Mouse (Mus musculus): ENCODE results near the gene Rprd1b. TPM values are rescaled to one million over a fixed set of nuclear protein-coding genes. Genes with fewer than 3 reads are reported as not detected.
A peak's percentile ranks its signal among the peaks of the same experiment; 100 is the strongest.
"Not testable (repeated sequence)": the region's sequence is repeated elsewhere in the genome, so short reads cannot be mapped to it uniquely, and the experiment has no call there.

Gene Rprd1b
- total RNA-seq, 2 experiments from 2014 or later = 28.3 to 37.7 TPM

DNA sequence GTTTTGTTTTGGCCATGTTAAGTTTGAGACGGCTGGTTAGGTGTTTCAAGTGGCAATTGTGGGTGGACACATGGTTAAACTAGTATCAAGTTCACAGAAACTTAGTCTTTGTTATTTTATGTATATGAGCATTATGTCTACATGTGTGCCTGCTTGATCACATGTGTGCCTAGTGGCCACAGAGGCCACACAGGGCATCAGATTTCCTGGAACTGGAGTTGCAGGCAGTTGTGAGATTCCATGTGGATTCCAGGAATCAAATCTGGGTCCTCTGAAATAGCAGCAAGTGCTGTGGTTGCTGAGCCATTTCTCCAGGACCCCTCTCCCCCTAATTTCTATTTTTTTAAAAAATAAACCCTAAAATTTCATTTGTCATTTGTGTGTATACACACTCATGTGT, 11.4 kb downstream of the Rprd1b start:
- intact Hi-C loops (cut with DNase I) = loop anchor here (10.0 kb wide), 1 partner anchor 305 kb away; no protein-coding TSS in a partner anchor
- DNase-seq = no peak

DNA sequence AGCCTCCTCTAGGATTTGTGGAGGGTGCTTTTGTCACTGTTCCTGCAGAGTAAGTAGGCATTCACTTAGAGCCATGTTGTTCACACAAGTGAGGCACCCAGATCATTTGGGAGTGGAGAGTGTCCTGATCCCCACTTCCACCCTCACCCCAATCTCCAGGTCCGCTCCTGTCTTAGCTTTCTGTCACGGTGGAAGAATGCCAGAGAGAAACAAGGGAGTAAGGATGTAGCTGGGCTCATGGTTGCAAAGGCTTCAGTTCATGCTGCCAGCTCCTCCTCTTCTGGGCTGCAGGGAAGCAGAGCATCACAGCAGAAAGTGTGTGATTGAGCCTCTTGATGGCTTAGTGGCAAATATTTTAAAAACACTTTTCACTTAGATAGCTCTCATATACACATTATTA, 12.1 kb downstream of the Rprd1b start:
- DNase-seq = no peak
- intact Hi-C loops (cut with DNase I) = loop anchor here (10.0 kb wide), 1 partner anchor 304 kb away; no protein-coding TSS in a partner anchor

GRCm38 (mm10) chr2:158043504-158043903, 15.2 kb downstream of the Rprd1b start:
- no peak for DNase-seq
- intact Hi-C loops (cut with DNase I) = loop anchor here (10.0 kb wide), 1 partner anchor 301 kb away; no protein-coding TSS in a partner anchor

- intact Hi-C loops (cut with DNase I) = loop anchor here (2.0 to 10.0 kb wide), 2 partner anchors 101 to 299 kb away; partner anchors contain the start of gene Tgm2
- DNase-seq = no peak
Observed at GRCm38 (mm10) chr2:158046186-158046585, 17.9 kb downstream of the Rprd1b start.

DNA sequence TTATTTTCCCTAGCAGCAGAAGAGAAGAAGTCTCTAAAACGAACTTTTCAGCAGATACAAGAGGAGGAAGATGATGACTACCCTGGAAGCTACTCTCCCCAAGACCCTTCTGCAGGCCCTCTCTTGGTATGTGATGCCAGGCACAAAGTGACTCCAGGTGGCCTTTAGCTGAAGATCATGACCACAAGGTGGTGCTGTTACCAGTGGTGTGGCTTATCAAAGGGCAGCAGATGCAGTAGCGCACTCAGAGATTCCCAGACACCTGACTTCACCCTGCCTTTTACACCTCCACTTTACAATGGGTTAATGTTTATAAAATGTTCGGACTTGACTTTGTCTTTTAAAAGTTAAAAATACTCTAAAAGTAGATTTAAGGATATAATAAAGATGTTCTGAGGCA, 19.6 kb downstream of the Rprd1b start:
- intact Hi-C loops (cut with DNase I) = loop anchor here (1.0 to 10.0 kb wide), 3 partner anchors 99 to 297 kb away; partner anchors contain the start of gene Tgm2

DNA sequence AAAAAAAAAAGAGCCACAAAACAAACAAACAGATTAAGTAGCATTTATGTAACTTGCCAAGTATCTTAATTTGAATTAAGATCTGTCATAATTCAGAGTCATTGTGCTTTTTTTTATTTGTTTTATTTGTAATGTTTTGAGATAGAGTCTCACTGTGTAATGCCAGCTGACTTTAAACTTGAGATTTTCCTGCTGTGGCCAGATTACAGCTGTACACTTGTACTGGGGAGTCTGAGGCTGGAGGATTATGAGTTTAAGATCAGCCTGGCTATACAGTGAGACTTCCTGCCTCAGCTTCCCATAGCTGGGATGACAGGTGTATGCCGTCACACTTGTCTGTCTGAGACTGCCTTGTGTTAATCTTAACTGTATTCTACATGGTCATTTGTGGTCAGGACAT, 20.4 kb downstream of the Rprd1b start:
- intact Hi-C loops (cut with DNase I) = loop anchor here (1.0 to 10.0 kb wide), 2 partner anchors 156 to 296 kb away; no protein-coding TSS in a partner anchor

More for the DNA sequence above, 19.6 kb downstream of the Rprd1b start:
- peak; percentile 59 to 61 for DNase-seq

GRCm38 (mm10) chr2:158050116-158050515, 21.8 kb downstream of the Rprd1b start:
- no peak for DNase-seq
- intact Hi-C loops (cut with DNase I) = no loop called here

More for the DNA sequence above, 20.4 kb downstream of the Rprd1b start:
- DNase-seq = no peak

- intact Hi-C loops (cut with DNase I) = no loop called here
- no peak for DNase-seq
Observed at GRCm38 (mm10) chr2:158054596-158054995, 26.3 kb downstream of the Rprd1b start.

GRCm38 (mm10) chr2:158055383-158055782, 27.1 kb downstream of the Rprd1b start:
- DNase-seq; intact Hi-C loops (cut with DNase I): not testable (repeated sequence)

DNA sequence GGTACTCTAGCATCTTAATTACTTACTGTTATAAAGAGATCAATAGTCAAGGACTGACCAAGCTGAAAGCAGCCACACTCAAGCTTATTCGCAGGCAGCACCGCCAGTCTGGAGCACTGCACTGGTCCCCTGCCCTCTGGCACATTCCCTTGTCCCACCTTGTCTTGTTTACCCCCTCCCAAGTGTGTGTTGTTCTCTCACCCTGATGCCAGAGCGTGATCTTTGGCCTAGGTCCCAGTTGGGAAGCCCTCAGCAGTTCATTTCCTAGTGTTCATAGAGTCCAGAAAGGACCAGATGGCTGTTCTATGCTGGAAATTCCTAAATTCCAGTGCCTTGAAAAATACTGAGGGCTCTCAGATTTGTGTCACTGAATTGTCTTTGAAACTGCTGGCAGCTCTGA, 28.7 kb downstream of the Rprd1b start:
- intact Hi-C loops (cut with DNase I) = no loop called here
- no peak for DNase-seq

GRCm38 (mm10) chr2:158058534-158058933, 30.2 kb downstream of the Rprd1b start:
- intact Hi-C loops (cut with DNase I) = no loop called here
- peak; percentile 67 to 76 for DNase-seq

DNA sequence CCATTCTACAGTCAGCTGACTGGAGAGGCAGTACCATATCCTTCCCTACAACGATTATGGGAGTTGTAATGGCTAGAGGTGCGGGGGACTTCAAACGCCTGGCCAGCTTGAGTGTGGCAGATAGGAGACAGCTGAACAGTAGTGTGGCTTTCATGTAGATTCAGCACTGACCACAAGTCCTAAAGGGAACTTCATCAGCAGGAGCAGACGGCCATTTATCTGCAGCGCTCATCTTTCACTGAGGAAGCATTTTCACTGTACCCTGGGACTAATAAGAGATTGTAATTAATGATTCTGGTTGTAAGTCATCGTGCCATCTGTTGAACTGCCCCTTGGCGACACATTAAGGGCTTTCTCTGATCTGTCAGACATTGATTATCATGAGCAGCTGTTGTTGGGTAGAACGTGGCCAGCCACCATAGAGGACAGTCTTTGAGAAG, 31.4 kb downstream of the Rprd1b start:
- DNase-seq = no peak
- intact Hi-C loops (cut with DNase I) = loop anchor here (5.0 kb wide), 1 partner anchor 143 kb away; no protein-coding TSS in a partner anchor

- intact Hi-C loops (cut with DNase I) = loop anchor here (5.0 kb wide), 1 partner anchor 139 kb away; no protein-coding TSS in a partner anchor
- DNase-seq = no peak
Observed at GRCm38 (mm10) chr2:158063036-158063435, 34.7 kb downstream of the Rprd1b start.

DNA sequence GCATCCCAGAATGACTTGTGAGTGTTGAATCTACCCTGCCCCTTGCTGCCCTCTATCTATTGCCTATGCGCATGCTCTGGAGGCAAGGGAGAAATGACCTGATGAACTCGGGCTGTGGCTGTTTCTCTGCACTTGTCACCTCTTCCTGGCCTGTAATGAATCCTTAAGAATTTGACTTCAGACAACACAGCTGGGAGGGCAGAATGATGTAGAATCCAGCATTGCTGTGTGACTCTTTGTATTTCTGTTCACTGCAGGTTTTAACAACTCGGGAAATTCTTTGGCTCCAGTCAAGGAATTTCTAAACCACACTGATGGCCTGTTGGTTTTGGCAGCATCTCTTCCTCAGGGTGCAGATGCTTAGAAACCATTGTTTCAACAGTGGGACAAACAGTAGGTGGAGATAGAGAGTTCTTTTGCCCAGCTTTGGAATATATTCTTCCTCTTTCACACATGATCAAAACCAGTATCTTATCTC, 36.3 kb downstream of the Rprd1b start:
- intact Hi-C loops (cut with DNase I) = loop anchor here (5.0 kb wide), 1 partner anchor 138 kb away; no protein-coding TSS in a partner anchor
- peak; percentile 16 to 34 for DNase-seq

DNA sequence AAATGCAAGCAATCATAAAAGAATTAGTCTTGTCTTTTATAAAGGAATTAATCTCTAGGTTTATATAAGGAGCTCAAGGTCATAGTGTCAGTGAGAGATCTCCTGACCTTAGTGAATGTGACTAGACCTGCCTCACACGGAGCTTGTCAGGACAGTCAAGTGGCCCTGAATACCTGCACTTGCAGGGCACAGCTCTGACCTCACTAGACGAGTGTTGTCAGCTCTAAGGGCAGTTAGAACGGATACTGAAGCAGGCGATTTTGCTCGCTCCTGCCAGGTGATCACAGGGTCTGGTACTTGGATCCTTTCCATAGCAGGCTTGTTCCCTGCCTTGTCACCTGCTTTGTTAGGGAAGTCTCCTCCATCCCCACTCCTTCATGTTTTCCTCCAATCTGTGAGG, 36.8 kb downstream of the Rprd1b start:
- intact Hi-C loops (cut with DNase I) = no loop called here

GRCm38 (mm10) chr2:158066456-158066855, 38.2 kb downstream of the Rprd1b start:
- DNase-seq = no peak
- intact Hi-C loops (cut with DNase I) = loop anchor here (1.0 kb wide), 1 partner anchor 80 kb away; the partner anchor contains the start of gene Tgm2

More for the DNA sequence above, 36.8 kb downstream of the Rprd1b start:
- DNase-seq = no peak

DNA sequence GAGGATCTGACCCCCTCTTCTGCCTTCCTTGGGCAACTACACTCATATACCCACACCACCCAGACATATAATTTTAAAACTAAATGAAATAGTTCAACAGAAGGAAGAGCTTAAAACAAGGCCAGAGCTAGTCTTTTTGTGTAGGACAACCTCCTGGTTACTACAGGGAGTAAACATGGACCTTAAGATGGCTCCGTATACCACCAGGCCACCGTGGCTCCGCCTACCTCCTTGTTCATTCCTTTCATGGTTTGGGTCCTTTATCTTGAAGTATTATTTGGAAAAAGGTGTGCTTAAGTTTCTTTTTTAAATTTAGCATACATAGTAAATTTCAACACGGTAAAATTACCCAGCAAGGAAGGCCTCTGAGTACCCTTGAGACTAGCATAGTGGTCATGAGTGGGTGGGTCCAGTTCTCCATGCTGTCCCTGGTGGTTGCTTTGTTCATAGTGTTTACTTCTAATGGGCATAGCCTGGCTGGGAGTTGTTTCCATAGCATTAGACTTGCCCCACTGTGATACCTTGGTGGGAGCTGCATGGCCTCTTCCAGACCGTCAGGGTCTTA, 39.0 kb downstream of the Rprd1b start:
- DNase-seq = no peak
- intact Hi-C loops (cut with DNase I) = no loop called here

- DNase-seq = no peak
- intact Hi-C loops (cut with DNase I) = no loop called here
Observed at GRCm38 (mm10) chr2:158068444-158068971, 40.2 kb downstream of the Rprd1b start.

DNA sequence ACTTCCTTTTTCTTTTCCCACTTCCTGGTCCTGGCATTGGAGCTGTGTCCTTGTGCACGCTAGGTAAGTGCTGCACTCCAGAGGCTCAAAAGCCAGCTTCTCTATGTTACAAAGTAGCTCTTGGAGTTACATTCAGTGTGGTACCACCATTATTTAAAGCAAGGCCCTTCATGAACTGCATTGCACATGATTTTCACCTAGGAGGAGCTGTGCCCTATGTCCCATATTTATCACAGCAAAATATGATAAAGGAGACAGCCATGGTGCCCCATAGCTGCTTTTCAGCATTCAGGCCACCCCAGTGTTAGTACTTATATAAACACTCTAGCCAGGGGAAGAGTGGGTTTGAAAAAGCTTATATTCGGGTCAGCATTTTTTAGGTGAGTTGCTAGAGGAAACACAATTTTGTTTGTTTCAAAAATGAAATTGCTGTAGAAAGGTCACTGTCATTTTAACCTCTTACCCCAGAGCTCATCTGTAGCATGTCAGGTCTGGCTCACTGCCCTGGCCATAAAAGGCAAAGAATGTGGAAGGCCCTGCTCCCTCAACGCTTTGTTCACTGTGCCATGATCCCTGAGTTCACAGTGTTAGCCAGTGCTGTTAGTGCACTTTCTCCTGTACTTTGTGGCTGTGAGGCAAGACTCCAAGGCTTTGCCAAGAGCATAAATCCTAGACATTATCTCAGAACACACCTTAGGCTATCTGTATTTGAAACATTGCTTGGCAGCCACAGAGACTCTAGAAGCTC, 42.8 kb downstream of the Rprd1b start:
- DNase-seq = no peak
- intact Hi-C loops (cut with DNase I) = no loop called here

- DNase-seq = no peak
- intact Hi-C loops (cut with DNase I) = no loop called here
Observed at GRCm38 (mm10) chr2:158071633-158071995, 43.3 kb downstream of the Rprd1b start.

GRCm38 (mm10) chr2:158074835-158075234, 46.5 kb downstream of the Rprd1b start:
- intact Hi-C loops (cut with DNase I) = no loop called here
- DNase-seq = no peak

All from heart, postnatal 36 days (tissue).